Mouse (Mus musculus): ENCODE results near the gene Kdelr2. TPM values are rescaled to one million over a fixed set of nuclear protein-coding genes. Genes with fewer than 3 reads are reported as not detected.
A peak's percentile ranks its signal among the peaks of the same experiment; 100 is the strongest.

The Kdelr2 gene
- total RNA-seq, 2 experiments from 2014 or later, result 95.7 to 104 TPM

DNA sequence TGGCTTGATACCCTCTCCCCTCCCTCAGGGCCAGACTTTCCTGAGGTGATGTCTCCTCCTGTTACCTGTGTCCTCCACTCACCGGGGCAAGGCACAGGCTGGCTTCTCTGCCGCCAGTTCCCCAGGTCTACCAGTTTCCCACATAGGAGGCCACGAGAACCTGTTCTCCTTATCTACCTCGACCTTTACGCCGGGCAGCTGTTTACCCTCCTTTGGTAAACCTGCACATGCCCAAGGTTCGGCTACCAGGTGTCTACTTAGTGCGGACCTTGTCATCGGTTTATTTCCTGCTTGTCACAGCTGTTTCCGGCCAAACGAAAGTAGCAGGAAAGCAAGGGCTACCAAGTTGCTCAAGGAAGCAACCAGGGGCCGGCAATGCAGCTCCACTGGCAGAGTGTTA is 3.1 kb upstream of the Kdelr2 start:
- no peak for DNase-seq (ENCODE audit: low spot score in 2 of 2)

DNA sequence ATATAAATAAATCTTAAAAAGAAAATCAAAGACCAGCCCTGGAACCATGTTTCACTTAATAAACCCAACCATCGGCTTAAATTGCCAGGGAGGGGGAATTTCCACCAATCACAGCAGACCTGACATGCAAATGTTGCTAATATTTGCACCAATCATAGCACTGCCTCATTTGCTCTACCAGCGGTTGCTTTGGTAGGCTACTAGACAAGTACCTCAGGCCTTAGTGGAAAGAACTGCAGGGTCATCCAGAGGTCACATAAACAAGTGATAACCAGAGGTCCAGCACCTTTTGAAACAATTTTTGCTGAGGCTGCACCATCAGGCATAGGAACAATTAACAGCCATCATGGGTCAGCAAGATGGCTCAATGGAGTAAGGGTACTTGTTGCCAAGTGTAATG is 2.1 kb upstream of the Kdelr2 start:
- DNase-seq (ENCODE audit: low spot score in 2 of 2), result no peak

DNA sequence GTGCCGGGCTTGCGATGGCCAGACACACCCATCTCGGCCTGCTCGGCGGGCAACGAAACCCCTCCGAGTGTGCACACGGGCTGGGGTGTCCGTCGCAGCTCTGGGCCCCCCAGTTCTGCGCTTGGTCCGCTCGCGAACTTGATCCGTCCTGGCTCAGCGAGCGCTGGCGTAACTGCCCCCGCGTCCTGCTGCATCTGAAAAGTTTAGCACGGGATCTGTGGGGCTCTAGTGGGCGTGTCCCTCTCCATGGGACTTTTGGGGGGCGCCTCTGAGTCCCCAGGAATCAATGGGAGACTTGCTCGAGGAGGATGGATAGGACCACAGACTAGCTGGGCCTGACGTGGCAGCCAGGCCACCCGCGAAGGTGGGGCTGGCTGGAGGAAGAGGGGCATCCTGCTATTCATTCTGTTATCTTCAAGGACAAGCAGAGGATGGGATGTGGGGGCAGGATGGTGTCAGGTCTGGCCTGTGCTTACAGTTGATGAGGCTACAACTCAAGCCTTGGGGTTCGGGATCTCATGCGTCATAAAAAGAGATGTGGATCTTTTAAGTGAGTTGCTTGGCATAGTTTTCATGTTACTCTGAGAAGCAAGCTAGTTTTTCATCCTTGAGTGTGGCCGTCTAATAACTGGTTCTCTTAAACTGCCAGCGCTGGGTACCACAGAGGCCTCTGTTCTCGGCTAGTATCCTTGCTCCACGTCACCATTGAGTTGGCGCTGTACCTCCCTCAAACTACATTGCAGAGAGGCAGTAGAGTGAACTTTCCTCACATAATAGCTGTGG is 701 bp downstream of the Kdelr2 start:
- no peak for DNase-seq (ENCODE audit: low spot score in 2 of 2)

DNA sequence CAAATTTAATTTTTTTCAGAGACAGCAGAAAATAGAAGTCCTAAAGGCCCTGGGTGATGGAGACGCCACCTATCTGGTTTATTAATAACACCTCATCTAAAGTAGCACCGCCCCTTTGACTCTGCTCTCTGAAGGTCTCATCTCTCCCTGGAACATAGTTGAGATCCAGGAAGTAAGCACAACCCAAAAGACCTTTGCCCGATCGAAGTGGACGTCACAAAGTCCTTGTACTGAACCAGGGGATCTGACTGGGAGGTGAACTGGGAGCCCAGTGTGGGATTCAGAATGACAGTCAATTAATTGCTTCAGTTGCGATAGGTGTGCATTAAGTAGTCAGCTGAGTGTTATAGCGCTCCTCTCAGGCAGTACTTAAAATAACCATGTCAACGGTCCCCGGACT is 1.6 kb downstream of the Kdelr2 start:
- DNase-seq (ENCODE audit: low spot score in 2 of 2), result no peak

DNA sequence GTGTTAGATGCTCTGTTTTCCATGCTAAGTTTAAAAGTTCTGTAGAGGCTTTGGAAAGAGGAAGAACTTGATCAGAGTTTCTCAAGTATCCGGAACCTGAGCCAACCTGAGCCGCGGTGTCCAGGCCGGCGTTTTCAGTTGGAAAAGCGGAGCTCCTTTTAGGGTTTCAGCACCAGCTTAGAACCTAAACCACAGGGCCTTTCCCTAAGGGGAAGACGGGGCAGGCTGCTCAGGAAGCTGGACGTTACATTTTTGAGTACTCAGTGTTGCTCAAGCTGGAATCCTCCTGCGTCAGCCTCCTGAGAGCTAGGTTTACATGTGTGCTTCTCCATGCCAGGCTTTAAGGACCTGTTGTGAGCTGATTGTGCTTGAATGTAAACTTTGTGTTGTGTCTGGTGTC is 2.9 kb downstream of the Kdelr2 start:
- no peak for DNase-seq (ENCODE audit: low spot score in 2 of 2)

DNA sequence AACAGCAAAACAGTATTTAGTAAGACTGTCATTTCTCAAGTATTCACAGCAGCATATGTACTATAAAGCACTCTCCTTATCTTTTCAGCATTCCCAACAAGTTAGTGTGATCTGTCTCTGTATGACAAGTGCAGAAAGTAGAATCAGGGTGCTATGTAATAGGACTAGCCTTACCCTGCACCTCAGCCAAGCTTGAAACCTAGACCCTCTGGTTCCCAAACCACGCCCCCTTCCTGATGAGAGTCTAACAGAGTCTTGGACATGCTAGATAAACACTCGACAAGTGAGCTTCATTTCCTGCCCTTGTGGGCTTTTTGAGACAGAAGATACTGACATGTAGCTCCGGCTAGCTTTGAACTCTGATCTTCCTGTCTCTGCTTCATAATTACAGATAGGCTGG is 5.6 kb downstream of the Kdelr2 start:
- DNase-seq (ENCODE audit: low spot score in 2 of 2), result no peak

DNA sequence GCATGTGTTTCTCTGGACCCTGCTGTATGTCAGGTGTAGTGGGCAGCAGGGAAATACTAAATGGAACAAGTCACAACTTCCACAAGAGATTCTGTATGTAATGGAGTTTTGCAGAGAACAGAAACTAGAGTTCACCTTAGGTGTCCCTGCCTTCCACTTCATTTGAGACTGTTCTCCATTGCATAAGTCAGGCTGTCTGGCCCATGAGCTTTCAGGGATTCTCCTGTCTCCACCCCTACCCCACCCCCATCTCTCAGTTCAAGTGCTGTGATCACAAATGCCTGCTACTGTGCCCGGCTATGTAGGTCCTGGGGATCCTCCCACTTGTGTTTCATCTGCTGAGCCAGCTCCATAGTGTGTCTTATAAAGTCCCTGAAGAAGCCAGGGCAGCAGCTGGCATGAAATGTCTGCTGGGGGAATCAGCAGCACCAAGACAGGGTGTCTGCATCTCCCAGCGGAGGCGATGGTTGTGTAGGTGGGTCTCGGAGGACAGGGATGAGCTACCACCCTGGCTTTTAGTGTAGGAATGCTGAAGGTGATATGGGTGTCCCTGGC is 7.3 kb downstream of the Kdelr2 start:
- no peak for DNase-seq (ENCODE audit: low spot score in 2 of 2)

DNA sequence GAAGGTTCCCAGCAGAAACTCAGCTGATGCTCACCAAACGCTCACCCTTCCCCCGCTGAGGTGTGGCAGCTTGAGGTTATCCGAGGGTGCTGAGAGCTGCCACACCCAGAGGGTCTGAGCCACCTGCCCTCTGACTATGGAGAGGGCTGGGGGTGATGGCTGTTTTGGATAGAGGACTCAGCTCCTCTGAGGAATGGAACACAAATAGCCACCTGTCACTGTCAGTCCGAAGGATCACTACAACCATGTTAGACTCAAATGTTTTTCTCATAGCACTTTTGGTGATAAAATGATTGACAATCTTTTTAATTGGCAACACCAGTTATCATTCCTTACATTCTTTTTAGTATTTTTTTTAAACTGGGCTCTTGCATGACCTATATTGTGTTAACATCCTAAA is 17.8 kb downstream of the Kdelr2 start:
- no peak for DNase-seq (ENCODE audit: low spot score in 2 of 2)

DNA sequence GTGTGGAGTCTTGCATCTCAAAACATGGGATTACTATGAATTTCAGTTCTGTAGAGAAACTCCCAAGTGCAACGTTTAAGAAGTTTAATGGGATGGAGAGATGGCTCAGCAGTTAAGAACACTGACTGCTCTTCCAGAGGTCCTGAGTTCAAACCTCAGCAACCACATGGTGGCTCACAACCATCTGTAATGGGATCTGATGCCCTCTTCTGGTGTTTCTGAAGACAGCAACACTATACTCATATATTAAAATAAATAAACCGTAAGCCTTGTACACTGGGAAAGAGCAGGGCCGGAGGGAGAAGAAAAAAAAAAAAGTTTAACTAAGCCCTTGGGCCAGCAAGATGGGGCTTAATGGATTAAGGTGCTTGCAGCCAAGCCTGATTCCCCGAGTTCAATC is 19.4 kb downstream of the Kdelr2 start:
- DNase-seq (ENCODE audit: low spot score in 2 of 2), result no peak

DNA sequence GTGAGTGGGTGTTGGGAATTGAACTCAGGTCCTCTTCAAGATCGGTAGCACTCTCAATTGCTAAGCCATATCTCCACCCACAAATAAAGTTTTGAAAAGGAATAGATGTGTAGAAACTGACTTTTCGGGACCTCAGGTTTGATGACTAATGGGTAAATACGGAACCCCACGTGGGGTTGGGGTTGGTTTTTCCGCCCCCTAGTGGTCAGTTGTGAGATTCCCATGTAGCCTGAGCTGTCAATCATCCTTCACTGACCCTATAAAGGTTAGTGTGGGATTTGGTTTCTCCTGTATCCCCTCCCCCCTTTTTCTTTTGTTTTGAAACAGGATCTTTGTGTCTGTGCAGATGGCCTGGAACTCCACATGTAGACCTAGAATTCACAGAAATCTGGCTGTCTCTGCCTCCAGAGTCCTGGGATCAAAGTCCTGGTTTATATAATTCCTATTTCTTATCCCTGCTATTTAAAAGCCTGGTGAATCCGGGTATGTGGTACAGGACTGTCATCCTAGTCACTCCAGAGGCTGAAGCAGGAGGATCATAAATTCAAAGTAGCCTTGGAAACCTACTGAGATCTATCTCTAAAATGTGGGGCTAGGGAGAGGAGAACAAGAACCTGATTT is 20.4 kb downstream of the Kdelr2 start:
- DNase-seq (ENCODE audit: low spot score in 2 of 2), result peak; percentile 65 to 70

DNA sequence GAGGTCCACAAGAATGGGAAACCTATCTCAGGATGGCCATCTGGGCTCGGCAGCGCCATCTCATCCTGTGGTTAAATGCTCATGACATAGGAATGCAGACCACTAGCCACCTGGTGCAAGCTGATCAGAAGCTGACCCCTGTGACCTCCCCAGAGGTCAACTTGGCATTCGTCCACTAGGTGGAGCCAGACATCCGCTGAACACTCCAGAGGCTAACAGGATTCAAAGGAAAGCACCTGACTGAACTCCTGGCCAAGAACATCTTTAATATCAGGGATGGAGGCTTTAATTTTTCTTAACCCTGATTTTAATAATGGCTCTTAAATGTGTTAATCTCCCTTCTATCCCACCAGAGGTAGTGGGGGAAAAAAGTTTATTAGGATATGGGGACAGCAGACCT is 30.8 kb downstream of the Kdelr2 start:
- peak; percentile 67 to 75 for DNase-seq (ENCODE audit: low spot score in 2 of 2)

DNA sequence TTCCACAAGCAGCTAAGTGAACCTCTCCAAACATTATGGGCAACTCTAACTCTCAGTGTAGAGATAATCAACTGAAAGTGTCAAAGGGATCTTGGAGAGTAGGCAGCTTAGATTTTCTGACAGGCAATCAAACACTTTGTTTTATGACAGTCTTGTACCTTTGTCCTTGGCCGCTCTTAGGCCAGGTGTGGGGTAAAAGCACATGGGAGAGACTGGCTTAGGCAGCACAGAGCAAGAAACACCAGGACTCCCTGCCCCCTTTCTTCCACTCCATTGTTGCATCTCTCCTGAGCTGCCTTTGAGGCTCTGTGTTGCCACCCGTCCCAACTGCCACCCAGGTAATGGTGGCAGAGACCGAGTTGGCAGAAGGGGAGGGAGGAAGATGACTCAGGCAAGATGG is 37.7 kb downstream of the Kdelr2 start:
- DNase-seq (ENCODE audit: low spot score in 2 of 2), result no peak

DNA sequence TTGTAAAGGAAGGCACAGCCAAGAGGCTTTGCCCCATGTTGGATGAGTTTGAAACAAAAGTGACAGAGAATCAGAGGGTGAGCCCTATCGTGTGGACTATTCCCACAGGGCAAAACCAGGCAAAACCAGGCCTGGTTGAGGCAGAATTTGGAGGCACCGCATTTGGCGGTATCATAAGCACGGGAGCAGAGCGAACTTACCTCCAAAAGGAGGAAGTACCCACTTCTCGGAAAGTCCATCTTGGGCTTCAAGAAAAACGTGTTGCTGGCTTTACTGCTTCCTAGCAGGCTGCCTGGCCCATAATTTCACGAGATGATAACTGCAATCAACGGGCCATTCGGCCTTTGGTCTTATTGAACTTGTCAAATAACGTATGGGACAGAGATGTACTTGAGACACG is 38.1 kb downstream of the Kdelr2 start:
- no peak for DNase-seq (ENCODE audit: low spot score in 2 of 2)

DNA sequence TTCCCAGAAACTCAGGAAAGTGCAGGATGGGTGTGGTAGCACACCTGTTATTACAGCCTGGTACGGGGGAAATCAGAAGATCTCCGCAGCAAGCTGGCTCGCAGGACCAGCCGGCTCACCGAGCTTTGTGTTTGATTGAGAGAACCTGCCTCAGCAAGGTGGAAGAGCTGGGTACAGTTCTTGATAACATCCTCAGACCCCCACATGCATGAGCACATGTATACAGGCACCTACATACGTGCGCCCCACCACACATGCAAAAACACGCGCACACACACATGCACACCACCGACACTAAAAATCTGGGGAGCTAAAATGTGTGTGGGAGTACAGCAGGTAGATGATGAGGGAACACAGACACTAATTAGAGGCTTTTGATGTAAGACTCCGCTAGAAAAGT is 60.0 kb downstream of the Kdelr2 start:
- DNase-seq (ENCODE audit: low spot score in 2 of 2), result peak in 1 of 2 experiments; percentile 15

DNA sequence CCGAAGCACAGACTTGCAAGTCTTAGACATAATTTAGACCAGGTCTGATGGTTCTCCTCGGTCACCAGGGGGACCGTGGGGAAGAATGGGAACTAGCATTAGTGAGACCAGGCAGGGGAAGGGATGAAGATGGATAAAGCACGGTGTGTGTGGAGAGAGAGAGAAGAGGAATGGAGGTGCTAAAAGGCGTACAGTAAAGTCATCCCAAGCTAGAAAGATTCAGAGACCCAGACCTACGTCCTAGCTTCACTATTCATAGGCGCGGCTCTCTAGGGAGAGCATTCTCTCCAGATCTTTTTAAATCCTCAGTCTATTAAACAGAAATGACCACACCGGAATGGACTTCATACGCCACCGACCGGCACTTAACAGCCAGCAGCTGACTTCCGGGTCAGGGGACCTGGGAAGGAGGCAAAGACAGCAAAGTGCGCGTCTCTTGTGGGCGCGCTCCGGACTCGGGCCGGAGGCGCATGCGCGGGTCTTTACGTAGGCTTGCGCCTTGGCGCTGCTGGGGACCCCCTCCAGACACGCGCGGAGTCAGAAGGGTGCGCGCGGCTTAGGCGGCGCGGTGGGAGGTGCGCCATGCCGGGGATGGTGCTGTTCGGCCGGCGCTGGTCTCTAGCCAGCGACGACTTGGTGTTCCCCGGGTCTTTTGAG is 60.6 kb downstream of the Kdelr2 start, which contains the start of gene Daglb:
Gene Daglb (plus strand): TSS at position 485 of the 657 bp plus-strand sequence.
- DNase-seq (ENCODE audit: low spot score in 2 of 2), result peak; percentile 85 to 88

DNA sequence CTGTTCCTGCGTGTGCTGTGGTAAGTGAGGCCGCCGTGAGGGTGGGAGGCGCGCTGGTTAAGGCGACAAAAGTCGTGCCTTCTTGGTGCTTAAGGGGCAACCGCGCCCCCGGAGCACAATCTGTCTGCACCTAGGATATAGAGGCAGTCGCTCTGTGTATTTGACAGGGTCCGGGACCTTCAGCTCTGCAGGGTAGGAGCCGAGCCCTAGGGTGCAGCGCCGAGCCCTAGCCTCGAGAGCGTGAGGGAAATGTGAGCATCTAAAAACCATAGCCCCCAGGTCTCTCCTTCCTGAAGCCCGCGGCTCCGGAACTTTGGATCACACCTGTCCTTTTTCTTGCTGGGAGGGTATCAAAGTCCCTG is 61.1 kb downstream of the Kdelr2 start:
- DNase-seq (ENCODE audit: low spot score in 2 of 2), result no peak

DNA sequence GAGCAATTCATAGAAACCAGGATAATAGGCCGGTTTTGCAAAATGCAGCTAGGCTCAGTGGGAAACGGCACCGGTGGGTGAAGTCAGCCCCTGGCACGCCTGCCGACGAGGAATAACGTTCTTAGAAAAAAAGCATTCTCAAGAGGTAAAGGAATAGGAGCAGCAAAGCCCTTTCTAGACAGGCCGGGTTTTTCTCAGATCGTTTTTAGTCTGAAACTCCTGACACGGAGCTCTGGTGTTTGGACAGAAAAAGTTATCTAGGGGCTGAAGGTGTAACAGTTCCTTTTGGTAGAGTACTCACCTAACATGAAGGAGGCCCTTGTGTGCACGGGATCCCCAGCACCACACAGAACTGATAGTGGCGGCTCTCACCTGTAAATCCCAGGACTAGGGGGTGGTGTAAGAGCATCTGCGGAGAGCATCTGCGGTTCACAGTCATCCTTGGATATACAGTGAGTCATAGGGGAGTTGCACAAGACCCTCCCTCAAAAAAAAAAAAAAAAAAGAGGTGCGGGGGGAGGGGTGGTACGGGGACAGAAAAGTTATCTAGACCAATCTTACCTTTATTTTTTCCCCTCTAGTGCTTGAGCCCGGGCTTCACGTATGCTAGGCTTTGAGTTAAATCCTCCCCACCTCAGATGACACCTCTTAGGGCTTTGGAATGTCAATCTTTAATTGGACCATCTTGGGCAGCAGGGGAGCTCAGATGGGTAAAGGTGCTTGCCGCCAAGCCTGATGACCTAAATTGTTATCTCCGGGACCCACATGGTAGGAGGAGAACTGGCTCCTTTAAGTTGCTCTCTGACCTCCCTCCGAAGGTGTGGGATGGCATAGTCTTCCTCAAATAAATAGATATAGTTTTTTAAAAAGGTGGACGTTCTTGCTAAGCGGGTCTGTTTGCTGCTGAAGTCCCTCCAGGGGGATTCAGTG is 61.8 kb downstream of the Kdelr2 start:
- peak in 1 of 2 experiments; percentile 10 for DNase-seq (ENCODE audit: low spot score in 2 of 2)

DNA sequence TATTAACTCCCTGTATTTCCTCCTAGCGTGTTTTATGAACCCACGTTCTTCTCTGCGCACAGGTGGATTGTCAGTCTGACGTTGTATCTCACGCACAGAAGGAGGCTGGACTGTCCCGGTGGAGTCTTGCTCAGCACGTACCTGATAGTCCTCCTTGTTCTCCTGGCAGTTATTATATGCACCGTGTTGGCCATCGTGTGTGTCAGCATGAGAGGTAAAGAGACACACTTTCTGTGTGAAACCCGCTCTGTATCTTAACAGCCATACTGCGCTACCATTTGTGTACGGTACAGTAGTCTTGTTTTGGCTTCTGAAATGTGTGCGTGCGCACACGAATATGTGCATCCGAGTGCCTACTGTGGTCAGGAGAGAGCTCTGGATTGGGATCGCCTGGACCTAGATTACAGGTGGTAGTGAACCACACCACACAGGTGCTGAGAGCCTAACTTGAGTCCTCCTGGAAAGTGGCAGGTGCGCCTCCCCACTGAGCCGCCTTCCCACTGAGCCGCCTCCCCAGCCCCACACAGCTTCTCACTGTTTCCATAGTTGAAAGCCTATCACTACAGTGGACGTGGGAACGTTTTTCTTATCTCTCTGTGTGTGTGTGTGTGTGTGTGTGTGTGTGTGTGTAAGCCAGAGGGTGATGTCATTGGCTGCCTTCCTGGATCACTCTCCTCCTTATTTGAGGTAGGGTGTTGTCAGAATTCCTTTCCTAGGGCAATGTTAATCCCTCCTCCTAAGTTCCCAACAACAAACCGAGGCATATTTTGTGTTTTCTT is 63.4 kb downstream of the Kdelr2 start:
- no peak for DNase-seq (ENCODE audit: low spot score in 2 of 2)

DNA sequence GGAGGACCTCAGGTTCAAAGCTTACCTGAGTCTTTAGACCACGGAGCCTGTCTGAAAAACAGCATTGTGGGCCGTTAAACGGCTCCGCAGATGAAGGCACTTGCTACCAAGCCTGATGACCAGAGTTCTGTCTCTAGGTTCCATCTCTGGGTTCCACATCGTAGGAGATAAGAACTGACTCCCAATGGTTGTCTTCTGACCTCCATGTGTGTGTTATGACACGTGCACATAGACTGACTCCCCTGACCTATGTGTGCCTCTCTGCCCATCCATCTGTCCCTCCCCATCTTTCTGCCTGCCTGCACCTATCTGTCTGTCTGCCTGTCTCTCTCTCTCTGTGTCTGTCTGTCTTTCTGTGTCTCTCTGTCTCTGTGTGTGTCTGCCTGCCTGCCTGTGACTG is 64.3 kb downstream of the Kdelr2 start:
- DNase-seq (ENCODE audit: low spot score in 2 of 2), result peak in 1 of 2 experiments; percentile 12

DNA sequence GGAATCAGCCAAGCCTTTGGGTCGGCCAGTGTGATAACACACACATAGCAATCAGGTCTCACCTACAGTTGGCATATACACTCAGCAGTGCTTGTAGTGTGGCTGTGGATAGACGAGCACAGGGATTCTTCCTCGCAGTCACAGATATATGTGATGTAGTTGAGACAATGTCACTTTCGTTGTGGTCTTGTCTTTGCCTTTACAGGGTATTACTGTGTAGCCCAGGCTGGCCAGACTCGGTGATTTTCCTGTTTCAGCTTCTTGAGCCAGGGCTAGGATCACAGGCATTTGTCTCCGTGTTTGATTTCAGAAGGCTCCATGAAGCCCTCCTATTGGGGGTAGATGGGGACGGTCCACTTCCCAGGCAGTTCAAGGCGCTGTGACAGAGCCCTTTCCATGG is 66.0 kb downstream of the Kdelr2 start:
- DNase-seq (ENCODE audit: low spot score in 2 of 2), result peak in 1 of 2 experiments; percentile 7

All from adrenal gland, adult 18-20 months (tissue).